Mouse (Mus musculus) thymus, adult 2 months (tissue): ENCODE data around the gene Drd3.

Source experiments
- CTCF ChIP-seq: fragments of 200-500 bp; IDR thresholded peaks from 2 replicates; pipeline ENCODE4 v1.5.1; 2012; ENCODE audit warnings: mild to moderate bottlenecking, control low read depth, low read length, moderate library complexity, borderline replicate concordance; ENCODE audit not compliant: control insufficient read depth, poor library complexity, insufficient read depth; ENCODE audit errors: extremely low read depth
- POLR2A ChIP-seq: fragments of 200-500 bp; IDR thresholded peaks from 2 replicates; pipeline ENCODE4 v1.6.1; 2012; ENCODE audit warnings: mild to moderate bottlenecking, low read length, control low read depth, moderate library complexity; ENCODE audit not compliant: control insufficient read depth, poor library complexity, insufficient read depth; ENCODE audit errors: extremely low read depth

DNA sequence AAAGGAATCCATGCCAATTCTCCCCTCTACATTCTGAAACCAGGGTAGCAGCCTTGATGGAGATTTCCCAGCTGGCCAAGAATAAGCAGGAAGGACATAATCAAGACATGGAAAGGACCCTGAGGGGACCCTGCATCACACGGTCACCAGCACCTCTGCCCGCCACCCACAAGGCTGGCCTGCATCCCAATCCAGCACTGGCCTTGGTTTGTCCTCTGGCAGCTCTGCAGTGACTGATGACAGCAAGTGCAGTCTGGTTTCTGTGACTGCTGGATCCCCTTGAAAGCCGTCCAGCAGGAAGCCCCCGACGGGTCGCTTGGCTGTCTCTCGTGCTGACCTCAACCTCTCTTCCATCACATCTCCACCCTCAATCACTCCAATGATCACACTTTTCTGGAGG is 117.6 kb downstream of the Drd3 start:
- TF ChIP-seq CTCF (no peak), POLR2A (no peak)
